Mouse (Mus musculus) erythroblast, embryonic 14.5 days (primary cell): ENCODE measurements around the gene Plekhm1. TPM values are rescaled to one million over a fixed set of nuclear protein-coding genes. Genes with fewer than 3 reads are reported as not detected.

ENCODE experiments used
- H3K27me3 ChIP-seq: 2 replicates; pipeline ENCODE4 v1.6.1; 2012; ENCODE audit warnings: inconsistent platforms; ENCODE audit not compliant: control insufficient read depth
- H3K36me3 ChIP-seq: 2 replicates; pipeline ENCODE4 v1.6.1; 2012; ENCODE audit warnings: mild to moderate bottlenecking, inconsistent platforms; ENCODE audit not compliant: control insufficient read depth
- H3K4me1 ChIP-seq: 2 replicates; pipeline ENCODE4 v1.6.1; 2012; ENCODE audit warnings: inconsistent platforms; ENCODE audit not compliant: control insufficient read depth
- H3K4me3 ChIP-seq: replicated peaks from 2 replicates; pipeline ENCODE3; 2012; ENCODE audit warnings: moderate library complexity, mild to moderate bottlenecking, inconsistent platforms
- H3K9me3 ChIP-seq: 2 replicates; pipeline ENCODE4 v1.6.1; 2012; ENCODE audit warnings: low read length, inconsistent platforms, mixed read lengths; ENCODE audit not compliant: control insufficient read depth
- GATA1 ChIP-seq: IDR thresholded peaks from 2 replicates; pipeline ENCODE4 v1.6.1; 2012; ENCODE audit warnings: low read length, inconsistent platforms, mixed read lengths
- TAL1 ChIP-seq: IDR thresholded peaks from 3 replicates; pipeline ENCODE4 v1.6.1; 2012; ENCODE audit warnings: low read length, inconsistent platforms, mixed read lengths
- polyA plus RNA-seq: library from polyadenylated mRNA; stranded (reverse); fragments of >175 nt; gene quantifications from 2 replicates; pipeline ENCODE4 v1.2.3, GENCODE M21; 2012

Gene Plekhm1
- polyA plus RNA-seq, 1 experiment = 0.51 TPM

DNA sequence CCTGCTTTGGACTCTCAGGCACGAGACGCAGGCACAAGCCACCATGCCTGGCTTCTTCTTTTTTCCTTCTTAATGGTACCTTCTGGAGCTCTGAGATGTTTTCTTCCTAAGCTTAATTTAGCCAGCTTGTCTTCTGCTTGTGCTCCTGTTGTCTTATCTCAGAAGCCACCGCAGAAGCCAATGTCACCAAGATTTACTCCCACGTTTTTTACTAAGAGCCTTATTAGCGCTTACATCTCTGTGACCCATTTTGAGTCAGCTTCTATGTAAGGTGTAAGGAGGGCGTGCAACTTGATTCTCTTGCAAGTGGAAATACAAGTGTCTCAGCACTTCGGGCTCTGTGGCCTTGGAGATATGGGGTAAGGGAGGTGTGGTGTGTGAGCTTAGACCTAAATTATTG, 31.0 kb downstream of the Plekhm1 start:
- Histone ChIP-seq H3K27me3 (no peaks in the 10 kb centered on the region), H3K4me1 (no peaks in the 10 kb centered on the region; the same call in none of the 2 replicates), H3K36me3 (peaks cover 71% of the 10 kb centered on the region), H3K4me3 (no peak overlapping the region), H3K9me3 (no peaks in the 10 kb centered on the region)
- TF ChIP-seq GATA1 (no peak), TAL1 (no peak)

- H3K9me3 ChIP-seq = no peaks in the 10 kb centered on the region
- TF ChIP-seq GATA1 (no peak), TAL1 (no peak)
Observed at GRCm38 (mm10) chr11:103380460-103380859, 32.0 kb downstream of the Plekhm1 start.

DNA sequence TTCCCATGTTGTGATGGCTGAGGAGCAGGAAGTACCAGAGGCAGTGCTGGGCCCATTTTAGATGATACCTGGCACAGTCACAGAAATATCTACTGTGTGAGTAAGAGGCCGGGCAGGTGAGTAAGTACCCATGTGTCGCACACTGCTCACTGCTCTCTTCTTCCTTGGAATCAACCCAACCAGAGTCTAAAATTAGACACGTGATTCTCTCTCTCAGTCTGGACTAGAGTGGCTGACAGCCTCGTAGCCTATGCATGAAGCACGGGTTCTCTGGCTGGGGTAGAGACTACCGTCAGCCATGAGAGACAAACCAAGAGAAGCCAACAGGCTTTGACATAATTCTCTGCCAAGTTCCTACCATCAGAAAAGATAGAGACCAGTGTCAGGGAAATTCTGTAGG, 34.1 kb downstream of the Plekhm1 start:
- peaks cover 76% of the 10 kb centered on the region for H3K36me3 ChIP-seq
- TF ChIP-seq TAL1 (no peak), GATA1 (no peak)
- H3K4me3 ChIP-seq = no peak overlapping the region
- no peaks in the 10 kb centered on the region for H3K27me3 ChIP-seq
- H3K9me3 ChIP-seq = no peaks in the 10 kb centered on the region
- H3K4me1 ChIP-seq = no peaks in the 10 kb centered on the region; the same call in none of the 2 replicates

More at GRCm38 (mm10) chr11:103380460-103380859, 32.0 kb downstream of the Plekhm1 start:
- no peaks in the 10 kb centered on the region for H3K27me3 ChIP-seq
- no peaks in the 10 kb centered on the region; the same call in none of the 2 replicates for H3K4me1 ChIP-seq
- peaks cover 69% of the 10 kb centered on the region for H3K36me3 ChIP-seq
- H3K4me3 ChIP-seq = no peak overlapping the region

- no peak for TF ChIP-seq GATA1
- TF ChIP-seq TAL1 = no peak
- Histone ChIP-seq H3K4me1 (no peaks in the 10 kb centered on the region), H3K36me3 (peaks cover 77% of the 10 kb centered on the region), H3K4me3 (no peak overlapping the region), H3K27me3 (no peaks in the 10 kb centered on the region), H3K9me3 (no peaks in the 10 kb centered on the region)
Observed at GRCm38 (mm10) chr11:103375772-103376171, 36.7 kb downstream of the Plekhm1 start.

- no peak for TF ChIP-seq TAL1
- no peak for TF ChIP-seq GATA1
- peaks cover 82% of the 10 kb centered on the region for H3K36me3 ChIP-seq
Observed at GRCm38 (mm10) chr11:103375258-103375657, 37.2 kb downstream of the Plekhm1 start.

DNA sequence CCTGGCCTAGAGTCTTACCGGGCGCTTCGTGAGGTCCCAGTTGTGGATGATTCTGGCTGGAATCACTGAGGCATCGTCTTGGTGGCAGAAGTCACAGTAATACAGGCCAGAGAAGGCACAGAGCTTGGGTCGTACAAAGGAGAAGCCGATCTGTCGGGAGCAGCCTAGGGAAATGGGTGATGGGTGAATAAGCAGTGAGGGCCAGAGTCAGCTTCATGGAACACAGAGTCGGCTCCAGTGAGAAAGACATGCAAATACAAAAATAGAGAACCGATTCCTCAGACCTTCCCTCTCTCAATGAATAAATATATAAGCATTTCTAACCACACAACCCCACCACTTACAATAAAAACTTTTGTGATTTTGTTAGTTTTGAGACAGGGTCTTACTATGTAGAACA, 38.6 kb downstream of the Plekhm1 start:
- no peak overlapping the region for H3K4me3 ChIP-seq
- H3K27me3 ChIP-seq = no peaks in the 10 kb centered on the region
- H3K4me1 ChIP-seq = no peaks in the 10 kb centered on the region
- H3K36me3 ChIP-seq = peaks cover 77% of the 10 kb centered on the region
- TF ChIP-seq TAL1 (no peak), GATA1 (no peak)
- no peaks in the 10 kb centered on the region for H3K9me3 ChIP-seq

More at GRCm38 (mm10) chr11:103375258-103375657, 37.2 kb downstream of the Plekhm1 start:
- Histone ChIP-seq H3K4me1 (no peaks in the 10 kb centered on the region), H3K27me3 (no peaks in the 10 kb centered on the region), H3K4me3 (no peak overlapping the region), H3K9me3 (no peaks in the 10 kb centered on the region)

DNA sequence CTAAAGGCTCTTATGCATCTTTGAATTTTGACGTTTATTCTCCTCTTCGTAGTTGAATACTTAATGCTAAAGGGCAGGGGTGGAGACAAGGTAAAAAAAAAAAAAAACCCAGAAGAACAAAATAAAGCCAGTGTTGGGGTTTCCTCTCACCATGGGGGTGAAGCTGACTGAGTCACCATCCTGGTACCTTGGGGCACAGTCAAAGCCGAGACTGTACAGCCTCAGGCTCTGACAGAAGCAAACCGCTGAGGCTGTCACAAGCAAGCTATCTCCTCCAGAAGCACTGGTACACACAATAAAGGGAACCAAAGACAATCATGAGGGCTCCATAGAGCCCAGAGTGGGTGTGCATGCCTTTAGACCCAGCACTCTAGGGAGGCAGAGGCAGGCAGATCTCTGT, 39.9 kb downstream of the Plekhm1 start:
- no peaks in the 10 kb centered on the region for H3K9me3 ChIP-seq
- peaks cover 69% of the 10 kb centered on the region for H3K36me3 ChIP-seq
- TF ChIP-seq TAL1 = no peak
- TF ChIP-seq GATA1 = no peak
- H3K4me1 ChIP-seq = no peaks in the 10 kb centered on the region
- no peak overlapping the region for H3K4me3 ChIP-seq
- H3K27me3 ChIP-seq = no peaks in the 10 kb centered on the region

DNA sequence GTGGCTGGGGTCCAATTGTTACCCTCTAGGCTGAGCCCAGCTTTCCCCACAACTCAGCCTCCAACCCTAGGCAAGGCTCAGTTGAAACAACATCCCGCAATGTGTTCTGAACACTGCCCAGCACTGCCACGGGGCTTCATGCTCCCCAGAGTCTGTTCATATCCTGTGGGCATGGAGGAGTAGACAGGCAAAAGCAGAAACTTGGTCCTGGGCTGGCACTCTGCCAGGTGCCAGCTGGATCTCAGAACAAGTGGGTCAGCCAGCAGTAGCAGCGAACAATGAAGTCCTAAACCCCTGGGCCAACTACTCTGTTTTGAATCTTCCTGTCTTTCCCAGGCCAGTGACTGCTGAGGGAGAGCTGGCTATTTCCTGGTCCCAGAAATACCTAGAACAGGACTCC, 40.4 kb downstream of the Plekhm1 start:
- H3K4me3 ChIP-seq = no peak overlapping the region
- no peaks in the 10 kb centered on the region for H3K4me1 ChIP-seq
- TF ChIP-seq TAL1 (no peak), GATA1 (no peak)
- peaks cover 69% of the 10 kb centered on the region for H3K36me3 ChIP-seq
- H3K9me3 ChIP-seq = no peaks in the 10 kb centered on the region
- no peaks in the 10 kb centered on the region for H3K27me3 ChIP-seq

DNA sequence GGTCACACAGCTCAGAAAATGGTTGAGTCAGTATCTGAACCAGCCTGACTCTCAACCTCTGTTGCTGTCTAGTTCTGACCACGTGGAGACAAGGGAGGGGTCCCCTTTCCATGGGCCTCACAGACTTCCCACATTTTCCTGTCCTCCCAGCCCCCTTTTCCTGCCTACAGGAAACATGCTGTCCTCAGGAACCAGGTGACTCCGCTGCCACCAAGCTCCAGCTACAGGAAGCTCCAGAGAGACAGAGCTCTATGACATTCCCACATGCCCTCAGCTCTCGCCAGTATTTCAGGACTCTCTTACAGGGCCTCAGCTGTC, 41.3 kb downstream of the Plekhm1 start:
- Histone ChIP-seq H3K9me3 (no peaks in the 10 kb centered on the region), H3K36me3 (peaks cover 68% of the 10 kb centered on the region), H3K4me3 (no peak overlapping the region), H3K27me3 (no peaks in the 10 kb centered on the region), H3K4me1 (no peaks in the 10 kb centered on the region)
- TF ChIP-seq TAL1 = no peak
- TF ChIP-seq GATA1 = no peak
